Mouse (Mus musculus): ENCODE measurements around the gene Ttc41. TPM values are rescaled to one million over a fixed set of nuclear protein-coding genes. Genes with fewer than 3 reads are reported as not detected.

Gene Ttc41
- polyA plus RNA-seq, 1 experiment from 2014 or later = 0.35 TPM

- WGBS (ENCODE audit: insufficient replicate concordance) = 76% methylated on average over 5 of the region's 5 CpGs
- H3K9me3 ChIP-seq (ENCODE audit: low read length) = no peaks in the 10 kb centered on the region
- no peak overlapping the region for H3K4me2 ChIP-seq (ENCODE audit: low read depth, low read length)
- no peaks in the 10 kb centered on the region for H3K36me3 ChIP-seq (replicated peaks; ENCODE audit: insufficient read depth, low read length)
- no peak for TF ChIP-seq CTCF (IDR thresholded peaks at IDR 0.05; ENCODE audit: low read depth)
- TF ChIP-seq EP300 (IDR thresholded peaks at IDR 0.05; ENCODE audit: low read depth) = no peak
- H3K27ac ChIP-seq (ENCODE audit: low read depth) = no peak overlapping the region
- DNase-seq = no peak
- no peak overlapping the region for H3K4me3 ChIP-seq (ENCODE audit: low read depth, low read length)
- no peak overlapping the region for H3K9ac ChIP-seq (replicated peaks)
- no peak for ATAC-seq
- no peaks in the 10 kb centered on the region for H3K27me3 ChIP-seq (ENCODE audit: insufficient read depth, low read length)
- peaks cover 5% of the 10 kb centered on the region; the same call in 1 of the 2 replicates for H3K4me1 ChIP-seq (ENCODE audit: insufficient read depth)
These were observed 66.1 kb downstream of the Ttc41 start for GRCm38 (mm10) chr10:86771701-86772100.

GRCm38 (mm10) chr10:86772231-86772631, 66.6 kb downstream of the Ttc41 start:
- H3K27ac ChIP-seq (ENCODE audit: low read depth) = no peak overlapping the region
- TF ChIP-seq CTCF (IDR thresholded peaks at IDR 0.05; ENCODE audit: low read depth) = no peak
- TF ChIP-seq EP300 (IDR thresholded peaks at IDR 0.05; ENCODE audit: low read depth) = no peak
- no peaks in the 10 kb centered on the region for H3K36me3 ChIP-seq (replicated peaks; ENCODE audit: insufficient read depth, low read length)
- peaks cover 5% of the 10 kb centered on the region; the same call in 1 of the 2 replicates for H3K4me1 ChIP-seq (ENCODE audit: insufficient read depth)
- no peaks in the 10 kb centered on the region for H3K9me3 ChIP-seq (ENCODE audit: low read length)
- no peak overlapping the region for H3K9ac ChIP-seq (replicated peaks)
- peak; percentile 23; the same call in 1 of the 2 replicates for ATAC-seq
- H3K4me3 ChIP-seq (ENCODE audit: low read depth, low read length) = no peak overlapping the region
- no peak for DNase-seq
- WGBS (ENCODE audit: insufficient replicate concordance) = 51% methylated on average over 6 of the region's 6 CpGs
- H3K4me2 ChIP-seq (ENCODE audit: low read depth, low read length) = no peak overlapping the region
- no peaks in the 10 kb centered on the region for H3K27me3 ChIP-seq (ENCODE audit: insufficient read depth, low read length)

- H3K4me3 ChIP-seq (ENCODE audit: low read depth, low read length) = no peak overlapping the region
- no peak overlapping the region for H3K4me2 ChIP-seq (ENCODE audit: low read depth, low read length)
- peaks cover 14% of the 10 kb centered on the region for H3K4me1 ChIP-seq (ENCODE audit: insufficient read depth)
- DNase-seq (no peak), ATAC-seq (no peak)
- 53% methylated on average over 4 of the region's 4 CpGs for WGBS (ENCODE audit: insufficient replicate concordance)
- no peak overlapping the region for H3K9ac ChIP-seq (replicated peaks)
- TF ChIP-seq EP300 (IDR thresholded peaks at IDR 0.05; ENCODE audit: low read depth) = no peak
- TF ChIP-seq CTCF (IDR thresholded peaks at IDR 0.05; ENCODE audit: low read depth) = no peak
- no peaks in the 10 kb centered on the region for H3K9me3 ChIP-seq (ENCODE audit: low read length)
- H3K36me3 ChIP-seq (replicated peaks; ENCODE audit: insufficient read depth, low read length) = no peaks in the 10 kb centered on the region
- no peak overlapping the region for H3K27ac ChIP-seq (ENCODE audit: low read depth)
- H3K27me3 ChIP-seq (ENCODE audit: insufficient read depth, low read length) = no peaks in the 10 kb centered on the region
These were observed 67.7 kb downstream of the Ttc41 start for GRCm38 (mm10) chr10:86773360-86773759.

- no peak for TF ChIP-seq EP300 (IDR thresholded peaks at IDR 0.05; ENCODE audit: low read depth)
- no peak for TF ChIP-seq CTCF (IDR thresholded peaks at IDR 0.05; ENCODE audit: low read depth)
- Histone ChIP-seq H3K9me3 (ENCODE audit: low read length) (no peaks in the 10 kb centered on the region), H3K4me2 (ENCODE audit: low read depth, low read length) (no peak overlapping the region), H3K4me3 (ENCODE audit: low read depth, low read length) (no peak overlapping the region), H3K4me1 (ENCODE audit: insufficient read depth) (peaks cover 30% of the 10 kb centered on the region), H3K36me3 (replicated peaks; ENCODE audit: insufficient read depth, low read length) (no peaks in the 10 kb centered on the region), H3K27ac (ENCODE audit: low read depth) (no peak overlapping the region), H3K9ac (replicated peaks) (no peak overlapping the region), H3K27me3 (ENCODE audit: insufficient read depth, low read length) (no peaks in the 10 kb centered on the region)
- WGBS (ENCODE audit: insufficient replicate concordance) = 76% methylated on average over 9 of the region's 9 CpGs
- no peak for DNase-seq
- no peak for ATAC-seq
These were observed 70.7 kb downstream of the Ttc41 start for GRCm38 (mm10) chr10:86776281-86776680.

GRCm38 (mm10) chr10:86777614-86778319, 72.2 kb downstream of the Ttc41 start:
- H3K27me3 ChIP-seq (ENCODE audit: insufficient read depth, low read length) = no peaks in the 10 kb centered on the region
- H3K4me3 ChIP-seq (ENCODE audit: low read depth, low read length) = peak overlapping the region; percentile 77
- H3K9me3 ChIP-seq (ENCODE audit: low read length) = no peaks in the 10 kb centered on the region
- H3K4me1 ChIP-seq (ENCODE audit: insufficient read depth) = peaks cover 34% of the 10 kb centered on the region
- DNase-seq (no peak), ATAC-seq (no peak)
- peak overlapping the region; percentile 60 for H3K9ac ChIP-seq (replicated peaks)
- H3K4me2 ChIP-seq (ENCODE audit: low read depth, low read length) = peak overlapping the region; percentile 99
- H3K27ac ChIP-seq (ENCODE audit: low read depth) = peak overlapping the region; percentile 90
- H3K36me3 ChIP-seq (replicated peaks; ENCODE audit: insufficient read depth, low read length) = no peaks in the 10 kb centered on the region
- TF ChIP-seq CTCF (IDR thresholded peaks at IDR 0.05; ENCODE audit: low read depth) (no peak), EP300 (IDR thresholded peaks at IDR 0.05; ENCODE audit: low read depth) (no peak)
- WGBS (ENCODE audit: insufficient replicate concordance) = 44% methylated on average over 19 of the region's 19 CpGs

- Histone ChIP-seq H3K27me3 (ENCODE audit: insufficient read depth, low read length) (no peaks in the 10 kb centered on the region), H3K9ac (replicated peaks) (peak within 1 kb of the TSS; percentile 89), H3K4me1 (ENCODE audit: insufficient read depth) (peaks cover 37% of the 10 kb centered on the region), H3K9me3 (ENCODE audit: low read length) (no peaks in the 10 kb centered on the region), H3K27ac (ENCODE audit: low read depth) (peak within 1 kb of the TSS; percentile 90), H3K4me3 (ENCODE audit: low read depth, low read length) (peak within 1 kb of the TSS; percentile 77), H3K36me3 (replicated peaks; ENCODE audit: insufficient read depth, low read length) (no peaks in the 10 kb centered on the region), H3K4me2 (ENCODE audit: low read depth, low read length) (peak within 1 kb of the TSS; percentile 99)
- ATAC-seq (peak; percentile 93), DNase-seq (peak; percentile 98)
- WGBS (ENCODE audit: insufficient replicate concordance) = 1% methylated on average over 41 of the region's 44 CpGs
- no peak for TF ChIP-seq CTCF (IDR thresholded peaks at IDR 0.05; ENCODE audit: low read depth)
- TF ChIP-seq EP300 (IDR thresholded peaks at IDR 0.05; ENCODE audit: low read depth) = peak; percentile 66
These were observed 72.9 kb downstream of the Ttc41 start, which contains the start of gene Nt5dc3 for GRCm38 (mm10) chr10:86778398-86779116. Nt5dc3 (plus strand) TSS chr10:86779005.

Data from liver, postnatal 0 days (tissue).